Mouse (Mus musculus) hindbrain, embryonic 14.5 days (tissue): ENCODE results near the gene Zfp992. TPM values are rescaled to one million over a fixed set of nuclear protein-coding genes. Genes with fewer than 3 reads are reported as not detected.
"Not testable (repeated sequence)": the region's sequence is repeated elsewhere in the genome, so short reads cannot be mapped to it uniquely, and the experiment has no call there.

Experiments used
- ATAC-seq: fragments of 200-750 bp; cut with Nextera tagmentation; 2 replicates; pipeline ENCODE4 v1.8.0; 2017; ENCODE audit warnings: moderate number of reproducible peaks, mild to moderate bottlenecking, moderate TSS enrichment, moderate library complexity; ENCODE audit not compliant: low FRiP score
- DNase-seq: peaks from one replicate; pipeline ENCODE4 v3.0.0-alpha.2; 2015; ENCODE audit warnings: low spot score
- H3K27ac ChIP-seq: fragments of 300-500 bp; sonication (generic); 2 replicates; pipeline ENCODE4 v1.5.1; 2014; ENCODE audit warnings: mild to moderate bottlenecking, moderate library complexity
- H3K27me3 ChIP-seq: fragments of 300-500 bp; sonication (generic); 2 replicates; pipeline ENCODE4 v1.6.1; 2014; ENCODE audit warnings: mild to moderate bottlenecking, low read length, mixed read lengths; ENCODE audit not compliant: control insufficient read depth, insufficient read depth
- H3K36me3 ChIP-seq: fragments of 300-500 bp; sonication (generic); replicated peaks from 2 replicates; pipeline ENCODE4 v1.6.1; 2014; ENCODE audit not compliant: control insufficient read depth, insufficient read depth
- H3K4me1 ChIP-seq: fragments of 300-500 bp; sonication (generic); replicated peaks from 2 replicates; pipeline ENCODE4 v1.6.1; 2014; ENCODE audit warnings: antibody characterized with exemption, low read length, mixed read lengths; ENCODE audit not compliant: control insufficient read depth, insufficient read depth
- H3K4me2 ChIP-seq: fragments of 300-500 bp; sonication (generic); replicated peaks from 2 replicates; pipeline ENCODE4 v1.6.1; 2014; ENCODE audit warnings: mild to moderate bottlenecking, moderate library complexity
- H3K4me3 ChIP-seq: fragments of 300-500 bp; sonication (generic); replicated peaks from 2 replicates; pipeline ENCODE4 v1.5.1; 2014; ENCODE audit warnings: mild to moderate bottlenecking, low read length
- H3K9ac ChIP-seq: fragments of 300-500 bp; sonication (generic); 2 replicates; pipeline ENCODE4 v1.6.1; 2014
- H3K9me3 ChIP-seq: fragments of 300-500 bp; sonication (generic); 2 replicates; pipeline ENCODE4 v1.6.1; 2016; ENCODE audit warnings: low read length; ENCODE audit not compliant: control insufficient read depth
- WGBS: fragments of 180-500 bp; shearing (Covaris S2); extraction: QIAGEN DNeasy Blood & Tissue Kit; methylation state at CpG from one replicate; pipeline ENCODE4 v1.1.7; 2014; 5-methylcytosine and 5-hydroxymethylcytosine counted together
- polyA plus RNA-seq: library from polyadenylated mRNA; unstranded; fragments of >200 nt; fragmentation: Nextera tagmentation; extraction: Ambion mirVana; gene quantifications from 2 replicates; pipeline ENCODE4 v1.2.1, GENCODE M21; 2014

Zfp992 gene
- polyA plus RNA-seq, 1 experiment from 2014 or later: 3.8 TPM

DNA sequence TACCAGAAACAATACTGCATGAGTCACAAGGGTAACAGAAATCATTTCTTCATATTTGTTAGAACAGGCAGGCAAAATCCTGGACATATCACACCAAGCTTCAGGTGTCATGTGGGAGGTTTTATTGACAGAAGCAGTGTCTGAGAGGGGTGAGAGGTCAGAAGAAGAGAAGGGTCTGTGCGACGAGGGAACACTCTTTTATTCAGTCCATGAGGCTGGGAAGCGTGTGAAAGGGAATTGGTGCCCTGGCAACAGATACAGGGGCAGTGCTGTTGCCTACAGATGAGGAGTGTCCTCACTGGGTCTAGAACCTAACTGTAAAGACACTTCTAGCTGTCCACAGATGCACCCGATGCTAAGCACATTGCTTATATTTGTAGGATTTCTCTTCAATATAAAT, 46.2 kb downstream of the Zfp992 start:
- WGBS: 66% methylated on average over 4 of the region's 4 CpGs
- H3K4me3 ChIP-seq: no peak overlapping the region
- peak; percentile 38; the same call in 1 of the 2 replicates for ATAC-seq
- no peaks in the 10 kb centered on the region for H3K27me3 ChIP-seq
- H3K27ac ChIP-seq: no peak overlapping the region
- H3K9ac ChIP-seq: no peak overlapping the region
- H3K36me3 ChIP-seq: no peaks in the 10 kb centered on the region
- H3K4me2 ChIP-seq: no peak overlapping the region
- peaks cover 82% of the 10 kb centered on the region for H3K9me3 ChIP-seq
- DNase-seq: no peak
- no peaks in the 10 kb centered on the region for H3K4me1 ChIP-seq

DNA sequence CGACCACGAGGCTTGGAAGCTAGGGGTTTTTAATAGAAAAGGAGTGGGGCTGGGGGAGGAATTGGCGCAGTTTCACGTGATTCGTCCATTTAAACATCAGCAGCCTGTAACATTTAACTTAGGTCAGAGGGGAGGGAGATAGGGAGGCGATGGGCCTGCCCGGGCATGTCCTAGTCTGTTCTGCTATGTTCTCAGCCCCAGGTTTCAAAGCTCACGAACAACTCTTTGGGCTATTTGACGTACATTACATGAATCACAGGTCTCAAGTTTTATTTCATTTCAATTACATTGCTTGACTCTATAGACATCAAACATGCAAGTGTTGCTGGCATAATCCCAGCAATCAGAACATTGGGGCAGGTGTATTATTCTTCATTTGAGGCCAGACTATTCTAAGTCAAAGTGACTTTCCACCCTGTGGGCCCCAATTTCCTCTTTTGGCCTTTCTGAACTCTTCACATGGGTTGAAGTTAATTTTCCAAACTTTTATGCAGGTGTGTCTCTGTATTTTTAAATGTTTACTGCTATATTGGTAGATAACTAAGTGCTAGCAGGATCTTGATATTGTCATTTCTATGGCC, 49.0 kb downstream of the Zfp992 start:
- H3K4me2 ChIP-seq, H3K27me3 ChIP-seq, H3K4me1 ChIP-seq, H3K36me3 ChIP-seq, DNase-seq, ATAC-seq, H3K9ac ChIP-seq, H3K27ac ChIP-seq, H3K4me3 ChIP-seq: not testable (repeated sequence)
- 87% methylated on average over 9 of the region's 9 CpGs for WGBS
- H3K9me3 ChIP-seq: peaks cover 85% of the 10 kb centered on the region

DNA sequence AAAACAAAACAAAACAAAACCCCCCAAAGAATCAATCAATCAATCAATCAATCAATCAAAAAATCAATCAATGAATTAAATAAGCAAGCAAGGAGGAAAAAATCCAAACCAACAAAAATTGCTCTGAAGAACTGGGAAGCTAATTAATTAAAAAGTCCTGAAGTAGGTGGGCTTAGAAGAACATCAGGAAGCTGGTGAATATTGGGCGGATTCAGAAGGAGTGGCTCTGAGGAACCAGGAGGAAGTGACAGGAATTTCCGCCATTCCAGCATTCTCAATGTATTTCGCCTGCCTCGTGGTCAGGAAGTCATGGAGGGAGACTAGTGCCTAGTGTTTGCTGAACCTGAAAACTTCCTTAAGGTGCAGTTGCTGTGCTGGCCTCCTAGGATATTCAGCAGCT, 52.9 kb downstream of the Zfp992 start, which contains the start of gene Zfp981:
Gene Zfp981, plus strand, starts transcription at position 301 of the 400 bp plus-strand sequence.
- peaks cover 50% of the 10 kb centered on the region for H3K9me3 ChIP-seq
- ATAC-seq, H3K4me3 ChIP-seq, H3K27me3 ChIP-seq, H3K4me2 ChIP-seq, H3K36me3 ChIP-seq, H3K27ac ChIP-seq, DNase-seq, H3K9ac ChIP-seq, H3K4me1 ChIP-seq: not testable (repeated sequence)
- WGBS: 92% methylated on average over 4 of the region's 4 CpGs

- 97% methylated on average over 20 of the region's 24 CpGs for WGBS
- peaks cover 21% of the 10 kb centered on the region for H3K9me3 ChIP-seq
- not testable (repeated sequence) for H3K9ac ChIP-seq
Observed at GRCm38 (mm10) chr4:146509029-146509428, 60.2 kb downstream of the Zfp992 start.

DNA sequence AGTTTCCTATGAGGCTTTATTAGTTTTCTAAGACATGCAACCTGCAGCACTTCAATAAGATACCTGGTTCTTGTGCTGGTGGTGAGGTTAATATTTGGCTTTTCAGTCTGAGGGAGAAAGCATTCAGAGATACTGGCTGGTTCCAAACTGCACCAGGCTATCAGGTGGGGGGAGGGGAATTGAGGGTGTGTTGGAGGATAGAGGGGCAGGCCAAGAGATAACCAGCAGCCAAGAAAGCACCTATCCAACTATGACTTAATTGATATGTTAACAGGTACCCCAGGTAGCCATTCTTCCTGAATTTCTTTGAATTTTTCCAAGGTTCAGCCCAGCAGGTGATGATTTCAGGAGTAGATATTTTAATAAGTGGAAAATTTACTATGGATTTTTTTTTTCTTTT, 63.0 kb downstream of the Zfp992 start:
- DNase-seq, H3K4me3 ChIP-seq, H3K4me2 ChIP-seq, H3K9ac ChIP-seq, H3K36me3 ChIP-seq, ATAC-seq, H3K27me3 ChIP-seq, H3K4me1 ChIP-seq, H3K27ac ChIP-seq: not testable (repeated sequence)
- H3K9me3 ChIP-seq: peaks cover 42% of the 10 kb centered on the region

More at GRCm38 (mm10) chr4:146509029-146509428, 60.2 kb downstream of the Zfp992 start:
- not testable (repeated sequence) for H3K36me3 ChIP-seq, H3K27me3 ChIP-seq, H3K4me3 ChIP-seq, H3K4me2 ChIP-seq, H3K4me1 ChIP-seq, H3K27ac ChIP-seq, DNase-seq, ATAC-seq

DNA sequence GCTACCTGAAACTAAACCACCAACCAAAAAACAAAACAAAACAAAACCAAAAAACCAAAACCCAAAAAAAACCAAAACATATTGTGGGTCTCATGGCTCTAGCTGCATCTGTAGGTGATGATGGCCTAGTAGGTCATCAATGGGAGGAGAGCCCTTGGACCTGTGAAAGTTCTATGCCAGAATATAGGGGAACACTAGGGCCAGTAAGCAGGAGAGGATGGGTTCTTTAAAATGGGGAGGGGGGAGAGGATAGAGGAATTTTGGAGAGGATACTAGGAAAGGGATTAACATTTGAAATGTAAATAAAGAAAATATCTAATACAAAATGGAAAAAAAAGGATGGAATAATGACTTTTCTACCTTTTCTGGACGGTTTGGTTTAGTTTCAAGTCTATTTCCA, 67.7 kb downstream of the Zfp992 start:
- Histone ChIP-seq H3K9ac (no peak overlapping the region), H3K27ac (no peak overlapping the region), H3K36me3 (no peaks in the 10 kb centered on the region), H3K4me3 (no peak overlapping the region), H3K4me2 (no peak overlapping the region), H3K9me3 (peaks cover 85% of the 10 kb centered on the region), H3K4me1 (no peaks in the 10 kb centered on the region), H3K27me3 (no peaks in the 10 kb centered on the region)
- no peak for DNase-seq
- 63% methylated on average over 1 of the region's 1 CpGs for WGBS
- ATAC-seq: no peak

DNA sequence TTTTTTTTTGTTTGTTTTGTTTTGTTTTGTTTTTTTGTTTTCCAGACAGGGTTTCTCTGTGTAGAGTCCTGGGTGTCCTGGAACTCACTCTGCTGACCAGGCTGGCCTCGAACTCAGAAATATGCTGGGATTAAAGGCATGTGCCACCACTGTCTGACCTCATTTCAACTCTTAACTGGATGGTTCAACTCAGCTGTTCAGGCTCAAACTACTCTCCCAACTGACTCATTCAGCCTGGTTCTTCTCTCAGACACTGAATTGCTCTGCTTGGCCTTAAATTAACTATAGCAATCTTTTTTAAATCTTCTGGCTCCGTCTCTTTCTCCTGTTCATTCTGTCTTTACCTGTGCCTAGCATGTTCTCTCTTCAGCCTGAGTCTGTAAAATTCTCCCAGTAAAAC, 68.3 kb downstream of the Zfp992 start:
- H3K4me1 ChIP-seq, H3K27me3 ChIP-seq, H3K27ac ChIP-seq, H3K4me2 ChIP-seq, H3K36me3 ChIP-seq, DNase-seq, H3K9ac ChIP-seq, ATAC-seq, H3K4me3 ChIP-seq: not testable (repeated sequence)
- peaks cover 86% of the 10 kb centered on the region for H3K9me3 ChIP-seq
- WGBS: 64% methylated on average over 2 of the region's 2 CpGs

Other genes with a start within 250 kb of the Zfp992 start
- 0.14 and 0.19 TPM in 2 replicates for gene Zfp981, start 53.0 kb downstream of the Zfp992 start, polyA plus RNA-seq
- gene Zfp993, start 161.9 kb downstream of the Zfp992 start, polyA plus RNA-seq: 2.5 and 4.0 TPM in 2 replicates